Mouse (Mus musculus): ENCODE data around the gene Csmd2.

DNA sequence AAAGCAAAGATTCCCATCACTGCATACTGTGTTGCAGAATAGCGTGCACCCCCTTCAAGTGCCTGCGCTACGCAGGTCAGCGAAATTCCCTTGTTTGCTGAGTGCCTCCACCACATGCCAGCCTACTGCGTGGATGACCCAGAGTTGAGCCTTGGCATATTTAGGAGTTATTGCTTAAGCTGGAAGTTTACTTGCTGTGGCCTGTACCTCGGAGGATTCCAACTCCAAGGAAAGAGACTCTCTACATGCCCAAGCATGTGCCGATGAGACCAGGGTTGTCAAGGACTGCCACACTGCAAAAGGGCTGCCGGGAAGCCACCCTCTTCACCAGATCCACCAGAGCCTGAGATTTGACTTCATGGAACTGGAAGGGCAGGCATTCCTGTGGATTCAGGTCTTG lies 182.5 kb downstream of the Csmd2 start:
- TF ChIP-seq GATA1 (IDR thresholded peaks at IDR 0.05; ENCODE audit: borderline replicate concordance, low read length), result no peak
- no peak for TF ChIP-seq CTCF (IDR thresholded peaks at IDR 0.05; ENCODE audit: low read depth, low read length)
